Mouse (Mus musculus) kidney, postnatal 25 days (tissue): ENCODE measurements at regions not wholly inside any gene's neighbourhood (a gene's known extent, or its start where the extent isn't known, plus 50 kb on each side); places are given as distances from the start of the nearest gene placed in this dataset.

ENCODE experiments used
- DNase-seq, 2 experiments: peaks; one replicate each; pipeline ENCODE4 v3.0.0; 2021; ENCODE audit warnings: mixed read lengths in 2 of 2

GRCm38 (mm10) chr3:137728689-137729088, 57.4 kb downstream of the Gm21962 start:
- DNase-seq = no peak

GRCm38 (mm10) chr3:137729421-137729820, 58.1 kb downstream of the Gm21962 start:
- DNase-seq = no peak

GRCm38 (mm10) chr3:137737222-137737800, 66.0 kb downstream of the Gm21962 start:
- DNase-seq = peak in 1 of 2 experiments; percentile 20

GRCm38 (mm10) chr3:137741528-137741927, 70.2 kb downstream of the Gm21962 start:
- no peak for DNase-seq

GRCm38 (mm10) chr3:137742119-137742518, 70.8 kb downstream of the Gm21962 start:
- DNase-seq = no peak

- DNase-seq = peak in 1 of 2 experiments; percentile 32
These were observed 80.5 kb downstream of the Gm21962 start for GRCm38 (mm10) chr3:137751732-137752260.

GRCm38 (mm10) chr3:137752447-137753256, 81.3 kb downstream of the Gm21962 start:
- peak; percentile 86 to 91 for DNase-seq

GRCm38 (mm10) chr3:137753257-137753654, 81.9 kb downstream of the Gm21962 start:
- no peak for DNase-seq

- peak in 1 of 2 experiments; percentile 19 for DNase-seq
These were observed 84.1 kb downstream of the Gm21962 start for GRCm38 (mm10) chr3:137755391-137755790.

GRCm38 (mm10) chr3:137762213-137762884, 91.0 kb downstream of the Gm21962 start:
- no peak for DNase-seq

- no peak for DNase-seq
These were observed 92.1 kb downstream of the Gm21962 start for GRCm38 (mm10) chr3:137763406-137763805.

GRCm38 (mm10) chr3:137768627-137769026, 95.7 kb upstream of the H2afz start:
- no peak for DNase-seq

- DNase-seq = no peak
These were observed 89.0 kb upstream of the H2afz start for GRCm38 (mm10) chr3:137775076-137775849.

GRCm38 (mm10) chr3:137778113-137778512, 86.2 kb upstream of the H2afz start:
- DNase-seq = peak in 1 of 2 experiments; percentile 48

- DNase-seq = no peak
These were observed 84.3 kb upstream of the H2afz start for GRCm38 (mm10) chr3:137780029-137780428.

- no peak for DNase-seq
These were observed 81.5 kb upstream of the H2afz start for GRCm38 (mm10) chr3:137782836-137783235.

GRCm38 (mm10) chr3:137783937-137784911, 80.1 kb upstream of the H2afz start:
- DNase-seq = no peak

GRCm38 (mm10) chr3:137785224-137785623, 79.1 kb upstream of the H2afz start:
- DNase-seq = no peak

GRCm38 (mm10) chr3:137785871-137786270, 78.4 kb upstream of the H2afz start:
- no peak for DNase-seq

GRCm38 (mm10) chr3:137789671-137790070, 74.6 kb upstream of the H2afz start:
- no peak for DNase-seq

GRCm38 (mm10) chr3:137790340-137790739, 73.9 kb upstream of the H2afz start:
- no peak for DNase-seq
